18 mouse cellular contexts compared by ENCODE assay signal in the genomic region with DNA sequence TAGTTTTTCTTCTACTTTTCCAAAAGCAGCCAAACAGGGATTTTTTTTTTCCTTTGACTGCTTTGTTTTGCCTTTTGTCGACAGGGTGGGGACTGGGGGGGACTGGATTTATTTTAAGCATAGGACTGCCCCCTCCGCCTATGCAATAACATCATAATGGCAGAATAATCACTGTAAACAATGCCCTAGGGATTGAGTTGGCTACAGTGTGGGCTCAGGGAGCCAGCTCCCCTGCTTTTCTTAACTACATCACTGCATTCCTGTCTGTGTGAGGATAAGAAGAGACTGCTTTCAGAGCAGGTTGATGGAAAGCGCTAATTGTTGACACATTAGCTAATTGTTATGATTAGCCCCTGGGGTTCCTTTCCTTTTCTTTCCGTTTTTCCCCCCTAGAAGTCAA.
DNase-seq lines count a peak whose midpoint lies in the region; ATAC-seq and TF ChIP-seq lines count a peak whose summit lies in the region.
"Had no signal": no experiment of that assay in that cellular context is flagged by ENCODE, and none has a peak within 500 bp of the region (broad histone marks: within the 10 kb centered on the region; RNA-seq: fewer than 3 reads in every experiment).

No protein-coding gene starts in this region.

- intact Hi-C loops in gastrocnemius, adult 2 months (cut with DNase I): no loop called here

- 0 out of 2 replicates have a peak, but pooled peaks cover 4% of the 10 kb centered on the region for H3K4me1 ChIP-seq in kidney, embryonic 16.5 days (ENCODE audit: insufficient read depth, low read length)
- peaks cover 4% of the 10 kb centered on the region in 2 experiments; a peak in 1 of 4 replicates for H3K4me1 ChIP-seq in heart, embryonic 14.5 days (ENCODE audit: control insufficient read depth in 2 of 2, insufficient read depth in 2 of 2, low read length in 2 of 2)
- no peaks in the 10 kb centered on the region for H3K4me1 ChIP-seq in intestine, embryonic 16.5 days (ENCODE audit: control insufficient read depth, insufficient read depth, low read length)
- H3K4me1 ChIP-seq: liver, embryonic 12.5 days; megakaryocyte, embryonic 14.5 days had no signal

- no peak overlapping the region for H3K9ac ChIP-seq in kidney, embryonic 16.5 days (replicated peaks; ENCODE audit: low read length)
- no peak overlapping the region for H3K9ac ChIP-seq in heart, embryonic 14.5 days (ENCODE audit: low read length)
- H3K9ac ChIP-seq in intestine, embryonic 16.5 days (ENCODE audit: low read depth, low read length): no peak overlapping the region
- H3K9ac ChIP-seq: forebrain, postnatal 0 days; liver, embryonic 12.5 days had no signal

- no peak for DNase-seq in kidney, adult 9 months
- DNase-seq in brain, embryonic 14.5 days (ENCODE audit: low read depth): peak; percentile 16
- peak; percentile 57 for DNase-seq in heart, postnatal 4 days
- no peak for DNase-seq in right cerebral cortex, postnatal 10 days (ENCODE audit: low spot score in 2 of 2)
- no peak for DNase-seq in gastrocnemius, adult 2 months
- DNase-seq: adrenal gland, postnatal 10 days; cerebellum, adult 9-10 months; forebrain, postnatal 0 days; kidney, adult 2 months; retina, postnatal 1 day had no signal

- WGBS in kidney, embryonic 16.5 days: 31% methylated on average over 4 of the region's 4 CpGs
- WGBS in heart, embryonic 14.5 days: 9% methylated on average over 4 of the region's 4 CpGs
- 30% methylated on average over 4 of the region's 4 CpGs for WGBS in intestine, embryonic 16.5 days

- TF ChIP-seq CTCF in brain, embryonic 14.5 days (IDR thresholded peaks at IDR 0.05; ENCODE audit: borderline replicate concordance, extremely low read depth, insufficient read depth, insufficient read length): no peak
- no peak for TF ChIP-seq CTCF in gastrocnemius, adult 2 months (IDR thresholded peaks at IDR 0.05)

- H3K9me3 ChIP-seq in kidney, embryonic 16.5 days (ENCODE audit: low read length): no peaks in the 10 kb centered on the region
- no peaks in the 10 kb centered on the region for H3K9me3 ChIP-seq in heart, embryonic 14.5 days (ENCODE audit: control insufficient read depth, low read length)
- H3K9me3 ChIP-seq in intestine, embryonic 16.5 days (ENCODE audit: control insufficient read depth, low read length): no peaks in the 10 kb centered on the region
- H3K9me3 ChIP-seq: liver, embryonic 12.5 days; megakaryocyte, embryonic 14.5 days had no signal

- no peak overlapping the region for H3K4me3 ChIP-seq in kidney, embryonic 16.5 days (ENCODE audit: low read length)
- no peak overlapping the region for H3K4me3 ChIP-seq in heart, embryonic 14.5 days (ENCODE audit: control insufficient read depth in 1 of 2, insufficient read depth in 1 of 2, low read depth in 1 of 2, low read length in 2 of 2)
- H3K4me3 ChIP-seq in intestine, embryonic 16.5 days (ENCODE audit: low read length): no peak overlapping the region
- no peak overlapping the region for H3K4me3 ChIP-seq in gastrocnemius, adult 2 months
- H3K4me3 ChIP-seq: liver, embryonic 12.5 days had no signal

- no peaks in the 10 kb centered on the region for H3K27me3 ChIP-seq in kidney, embryonic 16.5 days (ENCODE audit: insufficient read depth, low read length)
- H3K27me3 ChIP-seq in heart, embryonic 14.5 days (ENCODE audit: control insufficient read depth, insufficient read depth, low read length): no peaks in the 10 kb centered on the region
- no peaks in the 10 kb centered on the region for H3K27me3 ChIP-seq in intestine, embryonic 16.5 days (replicated peaks; ENCODE audit: control insufficient read depth, insufficient read depth, low read length)
- H3K27me3 ChIP-seq: liver, embryonic 12.5 days had no signal

- TF ChIP-seq POLR2A in brain, embryonic 14.5 days (IDR thresholded peaks at IDR 0.05; ENCODE audit: borderline replicate concordance, extremely low read depth, insufficient read depth, insufficient read length, poor library complexity, severe bottlenecking): no peak

- no peak overlapping the region for H3K27ac ChIP-seq in kidney, embryonic 16.5 days (ENCODE audit: low read length)
- peak overlapping the region in 1 of 2 experiments; percentile 55; a peak in 2 of 4 replicates for H3K27ac ChIP-seq in heart, embryonic 14.5 days (replicated peaks in 1 of 2; ENCODE audit: control insufficient read depth in 1 of 2, insufficient read depth in 1 of 2, low read depth in 2 of 2, low read length in 2 of 2)
- no peak overlapping the region for H3K27ac ChIP-seq in intestine, embryonic 16.5 days (ENCODE audit: low read length)
- H3K27ac ChIP-seq in gastrocnemius, adult 2 months: no peak overlapping the region
- H3K27ac ChIP-seq: hindbrain, postnatal 0 days; liver, embryonic 12.5 days had no signal

- H3K4me2 ChIP-seq in kidney, embryonic 16.5 days (replicated peaks; ENCODE audit: low read depth, low read length): no peak overlapping the region
- H3K4me2 ChIP-seq in heart, embryonic 14.5 days (ENCODE audit: low read length): no peak overlapping the region
- no peak overlapping the region for H3K4me2 ChIP-seq in intestine, embryonic 16.5 days (ENCODE audit: low read depth, low read length)
- H3K4me2 ChIP-seq: liver, embryonic 12.5 days had no signal

- no peaks in the 10 kb centered on the region for H3K36me3 ChIP-seq in kidney, embryonic 16.5 days (ENCODE audit: insufficient read depth, low read length)
- H3K36me3 ChIP-seq in heart, embryonic 14.5 days (ENCODE audit: control insufficient read depth, insufficient read depth, low read length): no peaks in the 10 kb centered on the region
- H3K36me3 ChIP-seq in intestine, embryonic 16.5 days (ENCODE audit: control insufficient read depth, insufficient read depth, low read length): no peaks in the 10 kb centered on the region
- H3K36me3 ChIP-seq: liver, embryonic 12.5 days had no signal

- 0 out of 2 replicates have a peak, but pooled peaks have one; percentile 49 for ATAC-seq in kidney, embryonic 16.5 days (ENCODE audit: low FRiP score, low TSS enrichment)
- ATAC-seq in heart, embryonic 14.5 days (ENCODE audit: insufficient number of reproducible peaks, insufficient read depth, low FRiP score, low read depth): peak; percentile 77; the same call in 1 of the 2 replicates
- ATAC-seq in intestine, embryonic 16.5 days: no peak
- ATAC-seq: forebrain, postnatal 0 days; hindbrain, postnatal 0 days; liver, embryonic 12.5 days; lung, postnatal 0 days; midbrain, embryonic 16.5 days had no signal

Comparison
In these comparisons a context has a peak if more than half of its experiments do, and no peak if none do; other contexts are left out.
1. DNase-seq: peak in brain, embryonic 14.5 days (single experiment) and heart, postnatal 4 days (single experiment); none in kidney, adult 9 months (single experiment), right cerebral cortex, postnatal 10 days (0 of 2) and gastrocnemius, adult 2 months (single experiment).